Mouse (Mus musculus) embryonic facial prominence, embryonic 10.5 days (tissue): ENCODE measurements around the gene Agap3. TPM values are rescaled to one million over a fixed set of nuclear protein-coding genes. Genes with fewer than 3 reads are reported as not detected.
A peak's percentile ranks its signal among the peaks of the same experiment; 100 is the strongest.

Experiments
- DNase-seq: peaks from one replicate; pipeline ENCODE4 v3.0.0-alpha.2; 2017; ENCODE audit warnings: low spot score
- H3K27ac ChIP-seq: fragments of 300-500 bp; sonication (generic); replicated peaks from 2 replicates; pipeline ENCODE4 v1.5.1; 2016; ENCODE audit warnings: mild to moderate bottlenecking
- H3K27me3 ChIP-seq: fragments of 300-500 bp; sonication (generic); replicated peaks from 2 replicates; pipeline ENCODE4 v1.6.1; 2016; ENCODE audit warnings: low read depth, mild to moderate bottlenecking; ENCODE audit not compliant: poor library complexity, severe bottlenecking
- H3K36me3 ChIP-seq: fragments of 300-500 bp; sonication (generic); replicated peaks from 2 replicates; pipeline ENCODE4 v1.6.1; 2016; ENCODE audit warnings: mild to moderate bottlenecking, moderate library complexity
- H3K4me1 ChIP-seq: fragments of 300-500 bp; sonication (generic); 2 replicates; pipeline ENCODE4 v1.6.1; 2016
- H3K4me3 ChIP-seq: fragments of 300-500 bp; sonication (generic); 2 replicates; pipeline ENCODE4 v1.5.1; 2016; ENCODE audit warnings: mild to moderate bottlenecking, moderate library complexity
- H3K9me3 ChIP-seq: fragments of 300-500 bp; sonication (generic); 2 replicates; pipeline ENCODE4 v1.6.1; 2016; ENCODE audit warnings: mild to moderate bottlenecking
- WGBS: fragments of 180-500 bp; shearing (Covaris S2); methylation state at CpG from one replicate; pipeline ENCODE4 v1.1.7; 2016; 5-methylcytosine and 5-hydroxymethylcytosine counted together
- polyA plus RNA-seq: library from polyadenylated mRNA; unstranded; fragments of >200 nt; fragmentation: Nextera tagmentation; extraction: Ambion mirVana; gene quantifications from 2 replicates; pipeline ENCODE4 v1.2.1, GENCODE M21; 2016

The Agap3 gene
- polyA plus RNA-seq, 1 experiment from 2014 or later: 30.8 TPM

GRCm38 (mm10) chr5:24483326-24483725 is 31.3 kb downstream of the Agap3 start:
- H3K27me3 ChIP-seq: peaks cover 30% of the 10 kb centered on the region
- H3K4me3 ChIP-seq: no peak overlapping the region
- 24% methylated on average over 11 of the region's 11 CpGs for WGBS
- peaks cover 94% of the 10 kb centered on the region for H3K36me3 ChIP-seq
- peak overlapping the region; percentile 68; the same call in 1 of the 2 replicates for H3K27ac ChIP-seq
- no peaks in the 10 kb centered on the region for H3K9me3 ChIP-seq
- peaks cover 63% of the 10 kb centered on the region for H3K4me1 ChIP-seq
- peak; percentile 83 for DNase-seq

GRCm38 (mm10) chr5:24484963-24485362 is 33.0 kb downstream of the Agap3 start:
- Histone ChIP-seq H3K27me3 (peaks cover 30% of the 10 kb centered on the region), H3K36me3 (peaks cover 94% of the 10 kb centered on the region)

GRCm38 (mm10) chr5:24486097-24486496 is 34.1 kb downstream of the Agap3 start:
- DNase-seq: peak; percentile 91
- H3K9me3 ChIP-seq: no peaks in the 10 kb centered on the region
- H3K36me3 ChIP-seq: peaks cover 94% of the 10 kb centered on the region
- H3K27ac ChIP-seq: no peak overlapping the region
- 2% methylated on average over 8 of the region's 8 CpGs for WGBS
- peaks cover 30% of the 10 kb centered on the region for H3K27me3 ChIP-seq
- peaks cover 54% of the 10 kb centered on the region for H3K4me1 ChIP-seq
- no peak overlapping the region for H3K4me3 ChIP-seq

More at GRCm38 (mm10) chr5:24484963-24485362, 33.0 kb downstream of the Agap3 start:
- 11% methylated on average over 22 of the region's 22 CpGs for whole genome bisulfite sequencing
- Histone ChIP-seq H3K27ac (peak overlapping the region; percentile 66), H3K4me3 (peak overlapping the region; percentile 41), H3K4me1 (peaks cover 63% of the 10 kb centered on the region), H3K9me3 (no peaks in the 10 kb centered on the region)
- DNase-seq: peak; percentile 50

- Histone ChIP-seq H3K9me3 (no peaks in the 10 kb centered on the region), H3K27me3 (peaks cover 30% of the 10 kb centered on the region), H3K27ac (no peak overlapping the region), H3K4me1 (peaks cover 48% of the 10 kb centered on the region), H3K4me3 (no peak overlapping the region), H3K36me3 (peaks cover 94% of the 10 kb centered on the region)
- DNase-seq: no peak
- 86% methylated on average over 5 of the region's 5 CpGs for WGBS
These were observed 34.8 kb downstream of the Agap3 start for GRCm38 (mm10) chr5:24486738-24487137.

- H3K9me3 ChIP-seq: no peaks in the 10 kb centered on the region
- H3K4me1 ChIP-seq: peaks cover 14% of the 10 kb centered on the region
- no peak overlapping the region for H3K4me3 ChIP-seq
- peaks cover 5% of the 10 kb centered on the region for H3K27me3 ChIP-seq
- no peak overlapping the region for H3K27ac ChIP-seq
- DNase-seq: no peak
- peaks cover 97% of the 10 kb centered on the region for H3K36me3 ChIP-seq
- WGBS: 80% methylated on average over 14 of the region's 14 CpGs
These were observed 38.5 kb downstream of the Agap3 start for GRCm38 (mm10) chr5:24490413-24490920.

GRCm38 (mm10) chr5:24492546-24493285 is 40.7 kb downstream of the Agap3 start:
- Histone ChIP-seq H3K27ac (no peak overlapping the region), H3K9me3 (no peaks in the 10 kb centered on the region), H3K36me3 (peaks cover 100% of the 10 kb centered on the region), H3K4me3 (no peak overlapping the region), H3K27me3 (no peaks in the 10 kb centered on the region), H3K4me1 (peaks cover 24% of the 10 kb centered on the region)
- 88% methylated on average over 16 of the region's 16 CpGs for WGBS
- DNase-seq: no peak

- no peak for DNase-seq
- no peak overlapping the region for H3K27ac ChIP-seq
- H3K4me3 ChIP-seq: no peak overlapping the region
- 89% methylated on average over 15 of the region's 15 CpGs for WGBS
- H3K36me3 ChIP-seq: peaks cover 100% of the 10 kb centered on the region
- H3K27me3 ChIP-seq: no peaks in the 10 kb centered on the region
- no peaks in the 10 kb centered on the region for H3K9me3 ChIP-seq
- peaks cover 47% of the 10 kb centered on the region for H3K4me1 ChIP-seq
These were observed 43.0 kb downstream of the Agap3 start for GRCm38 (mm10) chr5:24495019-24495418.

GRCm38 (mm10) chr5:24496756-24497155 is 44.8 kb downstream of the Agap3 start:
- no peaks in the 10 kb centered on the region for H3K9me3 ChIP-seq
- H3K27me3 ChIP-seq: no peaks in the 10 kb centered on the region
- peaks cover 100% of the 10 kb centered on the region for H3K36me3 ChIP-seq
- 43% methylated on average over 6 of the region's 6 CpGs for WGBS
- H3K27ac ChIP-seq: no peak overlapping the region; the same call in 1 of the 2 replicates
- no peak overlapping the region for H3K4me3 ChIP-seq
- peaks cover 56% of the 10 kb centered on the region for H3K4me1 ChIP-seq
- no peak for DNase-seq

- Histone ChIP-seq H3K27me3 (no peaks in the 10 kb centered on the region; the same call in 1 of the 2 replicates), H3K9me3 (no peaks in the 10 kb centered on the region), H3K4me3 (no peak overlapping the region), H3K4me1 (peaks cover 59% of the 10 kb centered on the region), H3K27ac (no peak overlapping the region), H3K36me3 (peaks cover 100% of the 10 kb centered on the region)
- 38% methylated on average over 12 of the region's 12 CpGs for WGBS
- no peak for DNase-seq
These were observed 45.5 kb downstream of the Agap3 start for GRCm38 (mm10) chr5:24497526-24497925.

GRCm38 (mm10) chr5:24499113-24499512 is 47.1 kb downstream of the Agap3 start:
- Histone ChIP-seq H3K27me3 (peaks cover 16% of the 10 kb centered on the region), H3K4me3 (no peak overlapping the region), H3K4me1 (peaks cover 59% of the 10 kb centered on the region), H3K27ac (no peak overlapping the region), H3K36me3 (peaks cover 94% of the 10 kb centered on the region), H3K9me3 (no peaks in the 10 kb centered on the region)
- 70% methylated on average over 10 of the region's 10 CpGs for WGBS
- no peak for DNase-seq

- WGBS: 89% methylated on average over 11 of the region's 11 CpGs
- Histone ChIP-seq H3K9me3 (no peaks in the 10 kb centered on the region), H3K27me3 (peaks cover 33% of the 10 kb centered on the region), H3K4me3 (no peak overlapping the region), H3K4me1 (peaks cover 68% of the 10 kb centered on the region), H3K27ac (no peak overlapping the region), H3K36me3 (peaks cover 77% of the 10 kb centered on the region)
- no peak for DNase-seq
These were observed 48.9 kb downstream of the Agap3 start for GRCm38 (mm10) chr5:24500851-24501250.

- no peak overlapping the region for H3K27ac ChIP-seq
- peaks cover 57% of the 10 kb centered on the region for H3K36me3 ChIP-seq
- no peak for DNase-seq
- WGBS: 72% methylated on average over 4 of the region's 4 CpGs
- H3K9me3 ChIP-seq: no peaks in the 10 kb centered on the region
- H3K4me1 ChIP-seq: peaks cover 50% of the 10 kb centered on the region
- H3K27me3 ChIP-seq: peaks cover 38% of the 10 kb centered on the region
- H3K4me3 ChIP-seq: no peak overlapping the region
These were observed 50.8 kb downstream of the Agap3 start for GRCm38 (mm10) chr5:24502786-24503185.

GRCm38 (mm10) chr5:24505513-24505912 is 53.5 kb downstream of the Agap3 start:
- H3K4me3 ChIP-seq: no peak overlapping the region
- H3K9me3 ChIP-seq: no peaks in the 10 kb centered on the region
- H3K27ac ChIP-seq: no peak overlapping the region
- peaks cover 28% of the 10 kb centered on the region for H3K4me1 ChIP-seq
- H3K36me3 ChIP-seq: peaks cover 30% of the 10 kb centered on the region
- peaks cover 38% of the 10 kb centered on the region for H3K27me3 ChIP-seq
- 59% methylated on average over 2 of the region's 2 CpGs for WGBS
- DNase-seq: no peak
